Mouse (Mus musculus) embryo, embryonic 10 days (tissue): ENCODE measurements at regions not wholly inside any gene's neighbourhood (a gene's known extent, or its start where the extent isn't known, plus 50 kb on each side); places are given as distances from the start of the nearest gene placed in this dataset.
A peak's percentile ranks its signal among the peaks of the same experiment; 100 is the strongest.
"Not testable (repeated sequence)": the region's sequence is repeated elsewhere in the genome, so short reads cannot be mapped to it uniquely, and the experiment has no call there.

Experiments
- DNase-seq: peaks from one replicate; pipeline ENCODE4 v3.0.0-alpha.2; 2015; ENCODE audit warnings: low spot score

- DNase-seq = peak; percentile 23
Measured at GRCm38 (mm10) chr6:84317026-84317425, 276.7 kb downstream of the Cyp26b1 start.

GRCm38 (mm10) chr6:84315175-84315912 is 278.4 kb downstream of the Cyp26b1 start:
- DNase-seq = no peak

- DNase-seq = no peak
Measured at GRCm38 (mm10) chr6:84313797-84314196, 279.9 kb downstream of the Cyp26b1 start.

- no peak for DNase-seq
Measured at GRCm38 (mm10) chr6:84310635-84311241, 283.0 kb downstream of the Cyp26b1 start.

GRCm38 (mm10) chr6:84307556-84307955 is 286.2 kb downstream of the Cyp26b1 start:
- no peak for DNase-seq

GRCm38 (mm10) chr6:84306585-84306984 is 287.1 kb downstream of the Cyp26b1 start:
- no peak for DNase-seq

GRCm38 (mm10) chr6:84305093-84305492 is 288.6 kb downstream of the Cyp26b1 start:
- no peak for DNase-seq

- DNase-seq = not testable (repeated sequence)
Measured at GRCm38 (mm10) chr6:84302916-84303315, 290.8 kb downstream of the Cyp26b1 start.

- no peak for DNase-seq
Measured at GRCm38 (mm10) chr6:84299936-84300335, 291.5 kb downstream of the Dysf start.

- DNase-seq = no peak
Measured at GRCm38 (mm10) chr6:84299146-84299545, 290.8 kb downstream of the Dysf start.

GRCm38 (mm10) chr6:84273907-84274306 is 265.5 kb downstream of the Dysf start:
- not testable (repeated sequence) for DNase-seq

- DNase-seq = peak; percentile 67
Measured at GRCm38 (mm10) chr6:84272520-84273311, 264.3 kb downstream of the Dysf start.

GRCm38 (mm10) chr6:84271966-84272365 is 263.6 kb downstream of the Dysf start:
- no peak for DNase-seq

- no peak for DNase-seq
Measured at GRCm38 (mm10) chr6:84271441-84271840, 263.1 kb downstream of the Dysf start.

- DNase-seq = peak; percentile 34
Measured at GRCm38 (mm10) chr6:84270518-84271165, 262.3 kb downstream of the Dysf start.

GRCm38 (mm10) chr6:84269478-84269877 is 261.1 kb downstream of the Dysf start:
- DNase-seq = no peak

- no peak for DNase-seq
Measured at GRCm38 (mm10) chr6:84269023-84269422, 260.6 kb downstream of the Dysf start.

- DNase-seq = no peak
Measured at GRCm38 (mm10) chr6:84268111-84268510, 259.7 kb downstream of the Dysf start.

- DNase-seq = no peak
Measured at GRCm38 (mm10) chr6:84267526-84267925, 259.1 kb downstream of the Dysf start.

- no peak for DNase-seq
Measured at GRCm38 (mm10) chr6:84266736-84267135, 258.3 kb downstream of the Dysf start.

- DNase-seq = no peak
Measured at GRCm38 (mm10) chr6:84264681-84265080, 256.3 kb downstream of the Dysf start.

- no peak for DNase-seq
Measured at GRCm38 (mm10) chr6:84263686-84264085, 255.3 kb downstream of the Dysf start.
